Mouse (Mus musculus): ENCODE results near the gene Fkbpl. TPM values are rescaled to one million over a fixed set of nuclear protein-coding genes. Genes with fewer than 3 reads are reported as not detected.

The Fkbpl gene
- polyA plus RNA-seq, 1 experiment from 2014 or later = 22.5 TPM

- CTCF ChIA-PET = interaction anchor here (1.3 kb wide), 1 partner anchor 19 kb away, joined by 3 read pairs; no protein-coding TSS in a partner anchor
- ATAC-seq (no peak), DNase-seq (ENCODE audit: low read depth, low spot score) (no peak)
- peaks cover 46% of the 10 kb centered on the region for H3K27me3 ChIP-seq
- POLR2A ChIA-PET = no interaction called here
- in situ Hi-C loops (cut with MboI; ENCODE audit: low pct_unique_long_range_greater_than_20kb) = no loop called here
- TF ChIP-seq CTCF (IDR thresholded peaks at IDR 0.05) = no peak
Measured at GRCm38 (mm10) chr17:34674524-34675204, 30.1 kb downstream of the Fkbpl start.

GRCm38 (mm10) chr17:34675205-34676092, 30.9 kb downstream of the Fkbpl start:
- POLR2A ChIA-PET = no interaction called here
- DNase-seq (ENCODE audit: low read depth, low spot score) (no peak), ATAC-seq (no peak)
- H3K27me3 ChIP-seq = peaks cover 42% of the 10 kb centered on the region
- CTCF ChIA-PET = interaction anchor here (1.3 kb wide), 1 partner anchor 20 kb away, joined by 3 read pairs; no protein-coding TSS in a partner anchor
- no peak for TF ChIP-seq CTCF (IDR thresholded peaks at IDR 0.05)
- in situ Hi-C loops (cut with MboI; ENCODE audit: low pct_unique_long_range_greater_than_20kb) = no loop called here

- no peak for DNase-seq (ENCODE audit: low read depth, low spot score)
- ATAC-seq = no peak
- CTCF ChIA-PET = interaction anchor here (1.3 kb wide), 1 partner anchor 21 kb away, joined by 3 read pairs; no protein-coding TSS in a partner anchor
- in situ Hi-C loops (cut with MboI; ENCODE audit: low pct_unique_long_range_greater_than_20kb) = no loop called here
- TF ChIP-seq CTCF (IDR thresholded peaks at IDR 0.05) = no peak
- peaks cover 37% of the 10 kb centered on the region for H3K27me3 ChIP-seq
- POLR2A ChIA-PET = no interaction called here
Measured at GRCm38 (mm10) chr17:34676093-34676460, 31.5 kb downstream of the Fkbpl start.

- peaks cover 31% of the 10 kb centered on the region for H3K27me3 ChIP-seq
- no peak for TF ChIP-seq CTCF (IDR thresholded peaks at IDR 0.05)
- CTCF ChIA-PET = no interaction called here
- DNase-seq (ENCODE audit: low read depth, low spot score) (no peak), ATAC-seq (no peak)
- POLR2A ChIA-PET = no interaction called here
- in situ Hi-C loops (cut with MboI; ENCODE audit: low pct_unique_long_range_greater_than_20kb) = no loop called here
Measured at GRCm38 (mm10) chr17:34676671-34677070, 32.1 kb downstream of the Fkbpl start.

- ChIA-PET POLR2A (interaction anchor here (1.0 to 2.0 kb wide), 2 partner anchors 19 to 31 kb away, joined by 3 to 4 read pairs; no protein-coding TSS in a partner anchor), CTCF (no interaction called here)
- no peak for TF ChIP-seq CTCF (IDR thresholded peaks at IDR 0.05)
- in situ Hi-C loops (cut with MboI; ENCODE audit: low pct_unique_long_range_greater_than_20kb) = no loop called here
- H3K27me3 ChIP-seq = no peaks in the 10 kb centered on the region
- DNase-seq (ENCODE audit: low read depth, low spot score) (no peak), ATAC-seq (no peak)
Measured at GRCm38 (mm10) chr17:34680191-34680590, 35.6 kb downstream of the Fkbpl start.

GRCm38 (mm10) chr17:34680621-34681020, 36.1 kb downstream of the Fkbpl start:
- ATAC-seq (no peak), DNase-seq (ENCODE audit: low read depth, low spot score) (no peak)
- no peaks in the 10 kb centered on the region for H3K27me3 ChIP-seq
- ChIA-PET CTCF (no interaction called here), POLR2A (interaction anchor here (1.0 to 2.0 kb wide), 2 partner anchors 20 to 31 kb away, joined by 3 to 4 read pairs; no protein-coding TSS in a partner anchor)
- in situ Hi-C loops (cut with MboI; ENCODE audit: low pct_unique_long_range_greater_than_20kb) = no loop called here
- TF ChIP-seq CTCF (IDR thresholded peaks at IDR 0.05) = no peak

- H3K27me3 ChIP-seq = no peaks in the 10 kb centered on the region
- peak; percentile 76 for DNase-seq (ENCODE audit: low read depth, low spot score)
Measured at GRCm38 (mm10) chr17:34681132-34681571, 36.6 kb downstream of the Fkbpl start.

GRCm38 (mm10) chr17:34681881-34682536, 37.4 kb downstream of the Fkbpl start:
- CTCF ChIA-PET = interaction anchor here (1.8 kb wide), 1 partner anchor 27 kb away, joined by 4 read pairs; no protein-coding TSS in a partner anchor
- H3K27me3 ChIP-seq = no peaks in the 10 kb centered on the region
- POLR2A ChIA-PET = interaction anchor here (1.1 to 2.0 kb wide), 2 partner anchors 21 to 23 kb away, joined by 3 to 4 read pairs; no protein-coding TSS in a partner anchor
- ATAC-seq (no peak), DNase-seq (ENCODE audit: low read depth, low spot score) (no peak)
- in situ Hi-C loops (cut with MboI; ENCODE audit: low pct_unique_long_range_greater_than_20kb) = no loop called here
- no peak for TF ChIP-seq CTCF (IDR thresholded peaks at IDR 0.05)

More at GRCm38 (mm10) chr17:34681132-34681571, 36.6 kb downstream of the Fkbpl start:
- CTCF ChIA-PET = interaction anchor here (1.8 kb wide), 1 partner anchor 26 kb away, joined by 4 read pairs; no protein-coding TSS in a partner anchor
- POLR2A ChIA-PET = interaction anchor here (1.0 to 2.0 kb wide), 2 partner anchors 20 to 32 kb away, joined by 3 to 4 read pairs; no protein-coding TSS in a partner anchor
- TF ChIP-seq CTCF (IDR thresholded peaks at IDR 0.05) = no peak
- ATAC-seq = peak; percentile 63
- in situ Hi-C loops (cut with MboI; ENCODE audit: low pct_unique_long_range_greater_than_20kb) = no loop called here

- no peaks in the 10 kb centered on the region for H3K27me3 ChIP-seq
- in situ Hi-C loops (cut with MboI; ENCODE audit: low pct_unique_long_range_greater_than_20kb) = no loop called here
- ATAC-seq (no peak), DNase-seq (ENCODE audit: low read depth, low spot score) (no peak)
- ChIA-PET POLR2A (no interaction called here), CTCF (no interaction called here)
- no peak for TF ChIP-seq CTCF (IDR thresholded peaks at IDR 0.05)
Measured at GRCm38 (mm10) chr17:34683179-34683578, 38.6 kb downstream of the Fkbpl start.

GRCm38 (mm10) chr17:34683686-34684220, 39.2 kb downstream of the Fkbpl start:
- ChIA-PET CTCF (no interaction called here), POLR2A (interaction anchor here (1.2 to 1.4 kb wide), 2 partner anchors 28 to 33 kb away, joined by 3 read pairs; no protein-coding TSS in a partner anchor)
- DNase-seq (ENCODE audit: low read depth, low spot score) = no peak
- no peak for TF ChIP-seq CTCF (IDR thresholded peaks at IDR 0.05)
- no peak for ATAC-seq
- no peaks in the 10 kb centered on the region for H3K27me3 ChIP-seq
- in situ Hi-C loops (cut with MboI; ENCODE audit: low pct_unique_long_range_greater_than_20kb) = no loop called here
